Mouse (Mus musculus): ENCODE data around the gene Pou6f1.
"Not testable (repeated sequence)": the region's sequence is repeated elsewhere in the genome, so short reads cannot be mapped to it uniquely, and the experiment has no call there.

The Pou6f1 gene

GRCm38 (mm10) chr15:100619200-100619599, 19.4 kb upstream of the Pou6f1 start:
- no peak for DNase-seq (ENCODE audit: low spot score)

- DNase-seq (ENCODE audit: low spot score) = no peak
These were observed 16.4 kb upstream of the Pou6f1 start for GRCm38 (mm10) chr15:100616221-100616620.

GRCm38 (mm10) chr15:100615825-100616220, 16.0 kb upstream of the Pou6f1 start:
- DNase-seq (ENCODE audit: low spot score) = peak; percentile 91

DNA sequence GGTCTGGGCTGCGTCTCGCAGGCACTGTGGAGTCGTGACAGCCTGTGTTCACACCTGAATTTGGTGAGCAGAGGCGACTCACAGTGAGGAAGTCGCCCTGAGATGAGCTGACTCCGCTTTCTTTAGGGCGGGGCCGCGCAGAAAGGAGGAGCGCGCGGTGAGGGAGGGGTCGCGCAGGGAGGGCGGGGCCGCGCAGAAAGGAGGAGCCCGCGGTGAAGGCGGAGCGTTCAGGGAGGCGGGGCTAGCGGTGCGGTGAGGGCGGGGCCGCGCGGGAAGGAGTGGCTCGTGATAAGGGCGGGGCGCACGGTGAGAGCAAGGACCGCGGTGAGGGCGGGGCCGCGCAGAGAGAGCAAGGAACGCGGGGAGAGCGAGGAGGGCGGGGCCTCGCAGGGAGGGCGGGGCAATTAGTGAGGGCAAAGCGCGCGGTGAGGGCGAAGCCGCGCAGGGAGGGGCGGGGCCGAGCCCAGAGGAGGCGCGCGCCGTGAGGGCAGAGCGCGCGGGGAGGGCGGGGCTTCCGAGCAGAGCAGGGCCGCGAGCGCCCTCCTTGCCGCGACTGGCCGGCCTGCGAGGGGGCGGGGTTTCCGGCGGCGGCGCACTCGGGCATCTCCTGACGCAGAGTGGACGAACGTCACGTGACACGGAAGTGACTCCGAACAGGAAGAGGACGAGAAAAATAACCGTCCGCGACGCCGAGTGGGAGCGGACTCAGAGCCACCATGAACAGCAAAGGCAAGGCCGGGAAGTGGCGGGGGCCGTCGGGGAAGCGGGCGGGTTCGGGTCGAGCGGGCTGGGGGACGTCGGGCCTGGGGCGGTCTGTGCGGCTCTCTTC, 15.4 kb upstream of the Pou6f1 start, which contains the start of gene Dazap2:
TSS of gene Dazap2 (plus strand) at position 354 of the 829 bp plus-strand sequence.
- DNase-seq (ENCODE audit: low spot score) = peak; percentile 97

GRCm38 (mm10) chr15:100614218-100614995, 14.6 kb upstream of the Pou6f1 start:
- DNase-seq (ENCODE audit: low spot score) = peak; percentile 72

- DNase-seq (ENCODE audit: low spot score) = peak; percentile 73
These were observed 13.8 kb upstream of the Pou6f1 start for GRCm38 (mm10) chr15:100613584-100613983.

GRCm38 (mm10) chr15:100612432-100612831, 12.6 kb upstream of the Pou6f1 start:
- no peak for DNase-seq (ENCODE audit: low spot score)

DNA sequence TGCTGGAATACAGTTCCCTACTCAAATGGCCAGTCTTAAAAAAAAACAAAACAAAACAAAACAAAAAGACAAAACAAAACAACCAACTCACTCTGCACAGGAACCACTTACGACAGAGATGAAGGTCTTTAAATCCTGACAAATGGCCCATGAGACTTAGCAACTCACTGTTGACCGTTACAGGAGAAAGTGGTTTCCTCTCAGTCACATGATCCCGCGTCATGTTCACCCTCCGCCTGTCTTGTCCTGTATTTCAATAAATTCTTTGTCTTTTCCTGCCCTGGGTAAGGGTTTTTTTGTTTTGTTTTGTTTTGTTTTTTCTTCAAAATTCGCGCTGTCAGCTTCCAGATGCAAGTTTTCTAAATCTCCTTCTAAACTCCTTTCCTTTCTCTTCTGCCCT, 12.2 kb upstream of the Pou6f1 start:
- DNase-seq (ENCODE audit: low spot score) = no peak

DNA sequence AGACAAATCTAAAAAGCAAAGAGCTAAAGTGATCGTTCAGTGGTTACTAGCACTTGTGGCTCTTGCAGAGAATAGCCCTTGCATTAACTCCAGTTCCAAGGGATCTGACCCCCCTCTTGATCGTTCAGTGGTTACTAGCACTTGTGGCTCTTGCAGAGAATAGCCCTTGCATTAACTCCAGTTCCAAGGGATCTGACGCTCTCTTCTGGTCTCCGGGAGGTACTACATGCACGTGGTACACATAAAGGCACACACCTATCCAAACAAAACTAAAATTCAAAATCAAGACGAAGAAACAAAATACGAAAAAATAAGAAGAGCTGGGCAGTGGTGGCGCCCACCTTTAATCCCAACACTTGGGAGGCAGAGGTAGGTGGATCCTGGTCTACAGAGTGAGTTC, 6.9 kb upstream of the Pou6f1 start:
- not testable (repeated sequence) for DNase-seq (ENCODE audit: low spot score)

GRCm38 (mm10) chr15:100601669-100602068, 1.9 kb upstream of the Pou6f1 start:
- no peak for DNase-seq (ENCODE audit: low spot score)

- DNase-seq (ENCODE audit: low spot score) = no peak
These were observed 1.0 kb upstream of the Pou6f1 start for GRCm38 (mm10) chr15:100600696-100601272.

DNA sequence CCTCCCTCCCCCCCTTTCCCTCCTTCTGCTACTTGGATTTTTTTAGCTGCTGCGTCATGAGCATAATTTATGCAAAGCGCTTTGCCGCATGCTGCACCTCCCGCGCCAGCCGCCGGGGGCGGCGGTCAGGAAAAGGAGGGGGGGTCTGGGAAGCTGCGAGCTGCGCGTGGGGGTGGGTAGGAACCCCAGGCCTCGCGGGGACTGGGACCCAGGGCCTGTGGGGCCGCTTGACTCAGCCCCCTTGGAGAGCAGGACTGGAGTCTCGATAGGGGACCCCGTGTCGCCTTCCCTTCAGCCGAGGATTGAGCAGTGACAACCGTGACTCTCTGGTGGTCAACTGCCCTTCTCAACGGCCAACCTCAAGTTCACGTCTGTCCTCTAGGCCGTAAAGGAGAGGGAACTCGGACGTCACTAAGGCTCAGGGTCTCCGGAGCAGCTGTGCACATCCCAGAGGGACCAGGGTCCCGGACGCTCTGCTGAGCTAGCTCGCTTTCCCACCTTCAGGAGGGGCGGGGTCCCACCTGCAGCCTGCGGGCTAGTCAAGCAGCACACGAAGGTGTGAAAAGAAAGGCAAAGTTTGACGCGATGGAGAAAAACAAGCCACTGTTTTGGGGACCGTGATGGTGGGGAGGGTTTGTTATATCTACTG, 387 bp upstream of the Pou6f1 start:
- DNase-seq (ENCODE audit: low spot score) = peak; percentile 63

GRCm38 (mm10) chr15:100598883-100599275, 905 bp downstream of the Pou6f1 start:
- no peak for DNase-seq (ENCODE audit: low spot score)

- DNase-seq (ENCODE audit: low spot score) = no peak
These were observed 1.4 kb downstream of the Pou6f1 start for GRCm38 (mm10) chr15:100598287-100598882.

- DNase-seq (ENCODE audit: low spot score) = no peak
These were observed 7.0 kb downstream of the Pou6f1 start for GRCm38 (mm10) chr15:100592817-100593216.

DNA sequence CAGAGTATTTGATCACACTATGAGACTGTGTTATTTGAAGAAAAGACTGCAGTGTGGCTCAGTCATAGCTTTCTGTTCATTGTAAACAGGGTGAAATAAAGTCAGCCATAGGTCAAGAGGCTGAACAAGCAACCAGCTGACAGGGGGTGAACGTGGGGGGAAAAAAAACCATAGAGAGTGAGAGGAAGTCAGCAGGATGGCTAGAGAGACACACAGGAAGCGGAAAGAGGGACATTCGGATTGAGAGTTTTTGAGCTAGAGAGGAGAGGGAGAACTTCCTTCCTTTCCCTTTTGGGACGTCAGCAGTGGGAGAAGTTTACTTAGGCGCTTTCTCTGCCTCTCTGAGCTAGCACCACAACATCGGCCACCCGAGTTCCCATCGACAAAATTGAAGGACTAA, 9.3 kb downstream of the Pou6f1 start:
- DNase-seq (ENCODE audit: low spot score) = no peak

DNA sequence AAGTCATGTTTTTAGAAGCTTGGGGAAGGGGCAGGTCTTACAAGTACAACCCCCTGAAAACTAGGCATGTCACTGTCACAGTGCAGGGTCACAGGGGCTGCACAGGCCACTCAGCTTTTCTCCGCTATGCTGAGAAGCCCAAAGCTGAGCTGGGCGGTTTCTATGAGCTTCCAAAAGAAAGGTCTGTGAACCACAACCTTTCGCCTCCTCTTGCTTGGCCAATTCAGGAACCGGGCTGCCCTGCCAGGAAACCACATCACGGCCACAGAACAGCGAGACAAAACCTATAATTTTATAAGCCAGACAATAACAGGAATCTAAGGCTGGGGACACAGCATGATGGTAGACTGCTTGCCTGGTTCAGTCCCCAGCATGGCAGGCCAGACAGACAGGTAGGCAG, 11.5 kb downstream of the Pou6f1 start:
- DNase-seq (ENCODE audit: low spot score) = no peak

- DNase-seq (ENCODE audit: low spot score) = no peak
These were observed 12.6 kb downstream of the Pou6f1 start for GRCm38 (mm10) chr15:100587166-100587565.

GRCm38 (mm10) chr15:100585931-100586330, 13.9 kb downstream of the Pou6f1 start:
- no peak for DNase-seq (ENCODE audit: low spot score)

DNA sequence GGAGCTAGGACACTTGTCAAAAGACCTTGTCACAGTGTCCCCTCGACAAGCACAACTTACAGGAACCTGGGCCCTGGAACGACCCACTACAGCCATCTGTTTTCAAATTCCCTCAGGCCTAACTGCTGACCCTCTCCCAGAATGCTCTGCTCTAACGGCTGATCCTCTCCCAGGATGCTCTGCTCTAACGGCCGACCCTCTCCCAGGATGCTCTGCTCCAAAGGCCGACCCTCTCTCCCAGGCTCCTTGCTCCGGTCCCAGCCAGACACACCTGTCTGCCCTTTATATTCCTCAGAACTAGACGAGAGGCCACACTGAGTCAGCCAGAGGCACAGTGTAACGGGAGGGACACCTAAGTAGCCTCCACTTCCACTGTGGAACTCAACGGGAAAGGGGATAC, 19.7 kb downstream of the Pou6f1 start:
- DNase-seq (ENCODE audit: low spot score) = no peak

GRCm38 (mm10) chr15:100577972-100578371, 21.8 kb downstream of the Pou6f1 start:
- no peak for DNase-seq (ENCODE audit: low spot score)

GRCm38 (mm10) chr15:100576810-100577209, 23.0 kb downstream of the Pou6f1 start:
- no peak for DNase-seq (ENCODE audit: low spot score)
